Mouse (Mus musculus): Measurements from ENCODE around the gene Myo1h. TPM values are rescaled to one million over a fixed set of nuclear protein-coding genes. Genes with fewer than 3 reads are reported as not detected.
A peak's percentile ranks its signal among the peaks of the same experiment; 100 is the strongest.

Myo1h gene
- total RNA-seq, 4 experiments from 2014 or later = 2.1 to 2.6 (median 2.4) TPM

DNA sequence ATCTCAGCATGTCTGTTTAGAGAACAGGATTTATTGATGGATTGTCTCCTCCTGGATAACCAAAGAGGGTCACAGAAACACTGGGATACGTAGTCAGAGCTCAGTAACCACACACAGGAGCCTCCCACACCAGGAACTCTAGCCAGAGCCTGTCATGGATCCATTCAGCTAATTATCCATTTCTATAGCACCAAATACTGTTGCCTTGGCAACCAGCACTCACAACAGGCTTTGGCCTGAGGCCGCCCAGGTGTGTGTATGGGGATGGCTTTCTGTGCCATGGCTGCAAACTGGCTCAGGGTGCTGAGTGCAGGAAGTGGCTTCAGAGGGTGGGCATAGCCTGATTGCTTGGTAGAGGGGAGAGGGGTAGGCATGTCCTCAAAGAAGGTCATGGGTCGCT lies 1.0 kb downstream of the Myo1h start:
- DNase-seq (ENCODE audit: low spot score in 2 of 2) = peak in 1 of 2 experiments; percentile 15

DNA sequence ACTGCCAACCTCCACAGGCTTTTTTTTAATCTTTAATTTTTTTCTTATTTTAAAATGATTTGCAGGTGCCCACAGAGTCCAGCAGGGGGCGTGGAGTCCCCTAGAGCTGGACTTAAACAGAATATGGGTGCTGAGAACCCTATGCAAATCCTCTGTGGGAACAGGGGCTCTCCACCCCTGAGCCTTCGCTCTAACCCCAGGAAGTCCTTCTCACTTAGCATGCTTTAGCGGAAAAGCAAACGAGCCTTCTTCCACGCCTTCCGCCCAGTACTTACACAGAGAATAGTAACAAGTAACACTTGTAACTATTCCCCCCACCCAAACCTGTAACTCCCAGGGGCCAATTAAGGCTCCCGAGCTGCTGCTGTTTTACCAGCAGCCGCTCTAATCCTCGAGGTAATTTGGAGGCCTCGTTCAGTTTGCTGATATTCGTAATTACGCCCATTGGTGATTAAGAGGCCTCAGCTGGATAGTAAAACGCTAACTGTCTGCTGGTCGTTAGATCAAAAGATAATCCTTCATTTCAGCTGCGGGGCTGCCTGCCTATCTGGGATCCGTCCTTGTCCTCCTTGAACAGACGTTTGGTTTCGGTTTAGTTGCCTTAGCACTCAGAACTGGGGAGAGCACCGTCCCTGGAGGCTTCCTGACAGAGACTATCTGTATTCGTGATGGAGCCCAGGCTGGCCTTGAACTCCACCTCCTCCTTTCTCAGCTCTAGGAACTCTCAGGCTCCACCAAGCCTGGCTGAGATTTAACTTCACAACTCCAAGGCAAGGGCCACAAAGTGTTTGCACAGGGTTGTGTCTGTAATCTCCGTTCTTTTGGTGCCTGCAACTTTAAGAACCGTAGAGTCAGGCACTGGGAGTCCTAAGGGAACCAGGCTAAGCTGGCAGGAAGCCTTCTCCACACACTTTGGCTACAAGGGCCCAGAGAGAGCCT lies 8.0 kb downstream of the Myo1h start:
- DNase-seq (ENCODE audit: low spot score in 2 of 2) = no peak

DNA sequence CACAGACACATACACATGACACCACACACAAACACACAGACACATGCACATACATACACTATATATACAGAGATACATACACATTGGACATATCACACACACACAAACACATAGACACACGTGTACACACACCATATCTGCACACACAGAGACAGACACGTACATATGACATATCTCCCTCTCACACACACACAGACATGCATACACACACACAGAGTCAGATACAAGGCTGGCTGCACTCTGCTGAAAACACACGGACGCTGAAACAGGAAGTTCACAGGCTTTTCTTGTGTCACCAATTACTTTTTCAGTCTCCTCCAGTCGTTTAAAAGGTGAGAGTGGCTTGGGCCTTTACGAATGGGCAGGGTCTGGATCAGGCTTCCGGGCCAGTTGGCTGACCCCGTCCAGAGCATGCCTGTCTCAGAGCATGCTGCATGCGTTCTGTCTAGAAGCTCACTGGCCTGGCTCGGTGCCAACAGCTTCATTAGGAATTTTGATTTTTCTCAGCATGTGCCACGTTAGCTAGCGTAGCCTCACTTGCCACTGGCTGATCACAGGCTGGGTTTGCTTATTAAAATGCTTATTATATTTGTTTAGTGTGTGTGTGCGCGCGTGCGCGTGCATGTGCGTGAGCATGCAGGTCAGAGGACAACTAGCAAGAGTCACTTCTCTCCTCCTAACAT lies 9.4 kb downstream of the Myo1h start:
- DNase-seq (ENCODE audit: low spot score in 2 of 2) = no peak

DNA sequence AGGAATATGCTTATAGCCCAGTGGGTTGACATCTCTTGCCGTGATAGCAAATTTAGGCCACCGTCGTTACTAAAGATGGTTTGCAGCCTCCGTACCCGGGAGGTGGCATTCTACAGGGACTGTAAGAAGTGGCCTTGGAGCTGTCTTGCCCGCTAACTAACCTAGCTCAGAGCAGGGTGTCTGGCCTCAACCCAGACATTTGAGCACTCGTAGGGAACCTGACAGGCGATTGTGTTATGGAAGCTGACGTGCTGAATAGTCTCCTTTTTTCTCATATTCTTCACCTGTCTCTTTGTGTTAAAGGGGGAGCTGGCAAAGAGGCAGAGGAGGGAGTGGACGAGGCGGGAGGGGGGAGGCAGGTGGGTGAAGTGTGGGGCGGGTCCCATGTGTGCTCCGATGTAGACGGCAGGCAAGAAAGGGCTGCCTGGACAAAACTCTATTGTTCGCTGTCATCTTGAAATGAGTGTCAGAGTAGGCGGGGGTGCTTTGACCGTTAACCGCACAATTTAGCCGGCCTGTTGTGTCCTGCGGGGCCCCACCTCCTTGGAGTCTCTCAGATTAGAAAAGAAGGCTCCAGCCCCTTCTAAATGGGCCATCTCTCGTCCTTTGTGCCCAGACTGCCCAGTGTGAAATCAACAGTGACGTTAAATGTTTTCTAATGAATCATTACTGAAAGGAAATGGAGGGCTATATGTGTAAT lies 10.3 kb downstream of the Myo1h start:
- no peak for DNase-seq (ENCODE audit: low spot score in 2 of 2)

DNA sequence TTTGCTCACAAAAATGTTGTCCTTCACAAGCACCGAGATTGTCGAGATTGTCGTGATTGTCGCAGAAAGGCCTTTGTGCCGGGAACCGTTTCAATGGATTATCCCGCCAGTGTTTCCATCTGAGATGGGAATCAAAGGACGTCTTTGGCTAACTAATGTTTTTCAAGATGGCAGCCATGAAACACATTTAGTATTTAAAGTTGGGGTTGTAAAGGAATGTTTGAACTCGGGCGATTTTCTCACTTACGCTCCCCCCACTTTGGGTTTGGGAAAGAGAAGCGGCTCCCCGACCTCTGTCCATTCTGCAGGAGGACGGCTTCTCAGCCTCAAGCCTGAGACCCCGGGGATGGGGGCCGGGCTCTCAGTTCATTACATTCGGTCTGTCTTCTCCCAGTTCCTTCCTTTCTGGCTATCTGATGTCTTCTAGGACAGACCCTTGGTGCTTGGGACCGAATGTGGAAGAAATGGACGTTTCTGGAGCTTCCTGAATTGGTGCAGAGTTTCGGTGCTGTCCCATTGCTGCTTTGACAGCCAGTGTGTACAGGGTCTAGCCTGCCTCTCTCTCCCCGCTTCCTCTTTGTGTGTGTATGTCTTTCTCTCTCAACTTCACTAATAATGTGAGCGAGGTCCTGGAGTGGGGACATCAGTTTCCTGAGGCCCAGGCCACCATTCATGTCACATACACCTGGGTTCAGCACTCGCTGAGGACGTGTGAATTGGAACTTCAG lies 11.1 kb downstream of the Myo1h start:
- DNase-seq (ENCODE audit: low spot score in 2 of 2) = no peak

DNA sequence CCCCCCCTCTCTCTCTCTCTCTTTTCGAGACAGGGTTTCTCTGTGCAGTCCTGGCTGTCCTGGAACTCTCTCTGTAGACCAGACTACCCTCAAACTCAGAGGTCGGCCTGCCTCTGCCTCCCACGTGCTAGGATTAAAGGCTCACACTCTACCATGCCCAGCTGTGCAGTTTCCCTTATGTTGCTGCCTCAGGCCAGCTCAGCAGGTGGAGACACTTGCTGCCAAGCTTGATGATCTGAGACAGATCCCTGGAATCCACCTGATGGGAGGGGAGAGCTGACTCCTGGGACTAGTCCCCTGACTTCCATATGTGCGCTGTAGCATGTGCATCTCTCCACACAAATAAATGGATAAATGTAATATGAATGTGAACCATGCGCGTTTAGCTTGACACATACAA lies 14.2 kb downstream of the Myo1h start:
- DNase-seq (ENCODE audit: low spot score in 2 of 2) = no peak

DNA sequence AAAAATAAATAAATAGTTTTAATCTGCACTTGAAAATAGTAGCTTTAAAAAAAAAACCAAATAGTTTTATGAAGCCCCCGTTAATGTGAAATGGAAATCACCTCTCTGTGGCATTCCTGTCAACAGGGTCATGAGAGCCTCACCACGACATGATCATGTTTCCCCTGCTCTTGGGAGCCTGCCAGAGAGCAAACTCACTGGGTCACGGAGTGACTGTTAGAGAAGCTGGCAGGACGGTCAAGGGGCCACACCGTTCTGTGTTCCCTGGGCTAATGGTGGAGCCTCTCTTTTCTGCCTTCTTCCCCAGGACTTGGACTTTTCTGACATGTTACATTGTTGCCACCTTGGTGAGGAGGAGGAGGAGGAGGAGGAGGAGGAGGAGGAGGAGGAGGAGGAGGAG lies 17.5 kb downstream of the Myo1h start:
- DNase-seq (ENCODE audit: low spot score in 2 of 2) = no peak

DNA sequence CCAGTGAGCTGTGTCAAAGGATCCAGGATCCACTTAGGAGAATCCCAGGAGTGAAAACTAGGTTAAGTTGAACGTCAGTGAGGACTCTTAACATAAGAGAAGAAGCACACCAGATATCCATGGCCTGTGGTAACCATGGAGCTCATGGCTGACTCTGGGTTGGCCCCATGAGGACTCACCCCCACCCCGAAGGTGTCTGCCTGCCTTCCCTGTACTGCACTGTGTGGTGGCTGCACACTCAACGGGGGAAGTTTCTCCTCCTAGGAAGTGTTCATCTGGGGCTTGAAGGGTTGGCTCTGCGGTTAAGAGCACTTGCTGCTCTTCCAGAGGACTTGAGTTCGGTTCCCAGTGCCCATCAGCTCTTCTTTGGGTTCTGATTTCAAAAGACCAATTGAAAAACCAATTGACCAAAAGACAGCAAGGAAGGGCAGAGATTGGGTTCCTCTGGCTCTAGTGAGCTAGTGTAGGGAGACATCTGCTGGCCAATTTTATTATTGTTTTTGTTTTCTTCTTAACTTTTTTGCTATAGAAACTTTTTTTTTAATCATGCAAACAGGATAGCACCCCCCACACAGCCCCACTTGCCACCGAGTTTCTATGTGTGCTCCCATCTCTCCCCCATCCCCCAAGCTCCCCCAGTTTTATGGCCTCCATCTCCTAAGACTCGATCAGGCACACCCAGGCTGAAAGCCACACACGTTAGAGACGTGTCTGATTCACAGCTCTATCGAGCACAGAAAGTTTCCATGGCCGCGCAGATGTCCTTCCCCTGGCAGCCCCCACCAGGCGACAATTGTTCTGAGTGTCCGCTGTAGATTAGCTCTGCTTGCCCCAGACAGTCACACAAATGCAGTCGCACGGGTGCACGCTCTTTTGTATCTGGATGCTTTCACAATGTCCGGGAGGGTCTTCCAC lies 20.1 kb downstream of the Myo1h start:
- DNase-seq (ENCODE audit: low spot score in 2 of 2) = no peak

DNA sequence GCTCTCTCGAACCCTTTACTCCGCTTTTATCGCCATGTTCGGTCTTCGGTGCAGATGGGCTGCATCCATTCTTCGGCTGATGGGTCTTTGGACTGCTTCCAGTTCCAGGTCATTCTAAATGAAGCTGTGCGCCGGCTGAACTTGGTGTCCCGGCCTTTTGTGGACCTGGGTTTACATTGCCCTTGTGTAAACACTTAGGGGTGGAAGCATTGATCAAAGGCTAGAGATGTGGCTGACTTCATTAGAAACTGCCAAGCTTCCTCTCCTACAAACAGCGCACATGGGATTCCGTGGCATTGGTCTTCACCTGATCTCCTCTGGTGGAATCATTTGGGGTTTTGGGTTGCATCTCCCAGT lies 20.7 kb downstream of the Myo1h start:
- DNase-seq (ENCODE audit: low spot score in 2 of 2) = no peak

DNA sequence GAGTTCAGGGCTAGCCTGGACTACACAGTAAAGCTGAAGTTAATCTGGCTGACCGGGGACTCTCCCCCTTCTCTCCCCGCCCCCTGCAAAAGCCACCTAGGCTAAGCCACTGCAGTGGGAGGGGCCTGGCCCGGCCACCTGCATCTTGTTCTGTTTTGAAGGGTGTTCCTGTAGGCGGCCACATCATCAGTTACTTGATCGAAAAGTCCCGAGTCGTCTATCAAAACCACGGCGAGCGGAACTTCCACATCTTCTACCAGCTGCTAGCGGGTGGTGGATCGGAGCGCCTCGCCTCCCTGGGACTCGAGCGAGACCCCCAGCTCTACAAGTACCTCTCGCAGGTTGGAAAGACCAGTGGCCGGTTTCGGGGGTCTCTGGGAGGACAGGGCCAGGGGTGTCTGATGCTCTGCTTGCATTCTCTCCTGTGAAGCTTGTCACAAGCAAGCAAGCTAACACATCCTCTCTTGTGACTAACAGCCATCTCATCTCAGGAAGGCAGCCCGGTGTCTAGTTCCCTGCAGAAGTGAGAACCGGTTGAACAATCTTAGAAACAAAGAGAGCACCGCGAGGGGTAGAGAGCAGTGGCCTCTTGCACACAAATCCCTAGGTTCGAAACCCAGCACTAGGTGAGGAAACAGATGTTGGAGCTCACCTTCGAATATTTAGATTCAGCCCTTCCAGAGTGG lies 34.3 kb downstream of the Myo1h start:
- DNase-seq (ENCODE audit: low spot score in 2 of 2) = no peak

DNA sequence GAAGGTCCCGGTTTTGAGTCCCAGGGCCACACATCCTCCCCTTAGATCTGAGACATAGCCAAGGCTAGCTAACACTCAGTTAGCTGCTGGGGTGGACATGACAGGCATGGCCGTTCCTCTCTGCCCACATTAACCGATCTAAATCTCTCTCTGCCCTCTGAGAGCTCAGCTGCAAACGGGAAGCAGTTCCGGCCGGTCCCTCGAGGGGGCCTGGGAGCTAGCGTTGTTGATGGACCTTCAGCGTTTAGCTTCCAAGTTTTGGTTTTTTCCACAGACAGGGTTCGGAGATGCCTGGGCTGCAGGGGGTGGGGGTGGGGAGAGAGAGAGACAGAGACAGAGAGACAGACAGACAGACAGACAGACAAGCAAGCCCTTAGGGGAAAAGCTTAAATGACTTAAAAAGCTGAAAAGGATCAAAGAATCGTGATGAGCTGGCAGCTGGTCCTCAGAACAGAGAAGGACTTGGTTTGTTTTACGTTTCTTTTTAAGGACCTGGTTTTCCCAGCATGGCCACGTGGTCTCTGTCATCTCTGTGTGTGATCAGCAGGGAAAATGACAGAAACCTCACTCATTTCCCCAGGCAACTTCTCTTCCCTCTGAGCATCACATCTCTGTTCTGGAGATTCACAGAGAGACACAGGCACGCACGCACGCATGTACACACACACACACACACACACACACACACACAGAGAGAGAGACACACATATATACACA lies 35.0 kb downstream of the Myo1h start:
- no peak for DNase-seq (ENCODE audit: low spot score in 2 of 2)

DNA sequence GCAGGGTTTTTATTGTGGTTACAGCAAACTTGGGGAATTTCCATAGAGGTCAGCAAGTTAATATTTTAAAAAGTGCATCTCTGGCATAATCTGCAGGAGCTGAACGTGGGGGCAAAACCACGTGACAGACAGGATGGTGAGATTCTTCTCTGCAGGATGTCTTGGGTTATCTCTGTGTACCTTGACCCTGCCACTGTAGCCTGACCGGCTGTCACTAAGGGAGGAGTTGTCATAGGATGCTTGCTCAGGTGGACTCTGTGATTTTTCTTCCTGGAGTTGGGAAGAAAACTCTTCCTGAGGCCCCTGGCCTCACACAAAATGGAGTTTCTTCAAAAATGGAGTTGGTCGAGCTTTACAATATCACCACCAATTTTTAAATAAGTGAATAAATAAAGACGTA lies 54.0 kb downstream of the Myo1h start:
- no peak for DNase-seq (ENCODE audit: low spot score in 2 of 2)

DNA sequence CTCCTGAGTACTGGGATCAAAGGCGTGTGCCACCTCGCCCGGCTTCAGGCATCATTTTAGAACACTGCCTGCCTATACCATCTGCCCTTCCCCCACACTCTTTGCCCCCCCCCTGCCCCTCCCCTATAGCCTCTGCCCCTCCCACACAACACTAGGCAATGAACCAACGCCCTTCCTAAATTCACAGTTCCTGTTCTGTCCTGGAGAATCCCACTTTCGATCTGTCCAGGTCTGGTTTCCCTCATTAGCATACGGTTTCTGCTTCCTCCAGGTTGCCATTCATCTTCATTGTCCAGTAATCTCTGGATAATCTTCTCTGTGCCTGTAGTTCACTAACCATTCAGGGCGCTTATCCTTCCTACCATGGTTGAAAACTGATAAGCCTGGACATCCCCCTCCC lies 54.6 kb downstream of the Myo1h start:
- DNase-seq (ENCODE audit: low spot score in 2 of 2) = no peak

DNA sequence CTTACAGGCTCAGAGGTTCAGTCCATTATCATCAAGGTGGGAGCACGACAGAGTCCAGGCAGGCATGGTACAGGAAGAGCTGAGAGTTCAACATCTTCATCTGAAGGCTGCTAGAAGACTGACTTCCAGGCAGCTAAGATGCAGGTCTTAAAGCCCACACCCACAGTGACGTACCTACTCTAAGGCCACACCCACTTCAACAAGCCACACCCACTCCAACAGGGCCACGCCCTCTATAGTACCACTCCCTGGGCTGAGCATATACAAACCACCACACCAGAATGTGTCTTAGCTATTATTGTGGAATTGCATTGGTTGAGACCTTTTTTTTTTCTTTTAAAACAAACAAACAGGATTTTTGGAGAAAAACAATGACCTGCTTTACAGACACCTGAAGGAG lies 56.6 kb downstream of the Myo1h start:
- DNase-seq (ENCODE audit: low spot score in 2 of 2) = no peak

DNA sequence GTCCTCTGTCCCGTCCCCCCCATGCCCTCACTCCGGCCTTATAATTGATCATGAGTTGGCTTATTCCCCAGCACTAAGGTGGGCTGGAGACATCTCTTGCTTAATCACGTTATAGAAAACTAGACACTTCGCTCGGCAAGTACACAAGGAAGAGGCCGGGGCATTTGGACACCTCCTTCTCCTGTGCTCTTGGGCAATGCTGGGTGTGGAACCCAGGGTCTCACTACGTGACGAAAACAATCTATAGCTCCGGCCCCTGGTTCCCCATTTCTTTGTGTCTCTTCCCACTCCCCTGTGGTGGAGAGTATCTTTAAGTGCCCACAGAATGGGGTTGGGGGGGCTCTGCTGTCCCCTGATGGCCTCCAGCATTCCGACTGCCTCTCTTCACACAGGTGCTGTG lies 58.0 kb downstream of the Myo1h start:
- DNase-seq (ENCODE audit: low spot score in 2 of 2) = no peak

DNA sequence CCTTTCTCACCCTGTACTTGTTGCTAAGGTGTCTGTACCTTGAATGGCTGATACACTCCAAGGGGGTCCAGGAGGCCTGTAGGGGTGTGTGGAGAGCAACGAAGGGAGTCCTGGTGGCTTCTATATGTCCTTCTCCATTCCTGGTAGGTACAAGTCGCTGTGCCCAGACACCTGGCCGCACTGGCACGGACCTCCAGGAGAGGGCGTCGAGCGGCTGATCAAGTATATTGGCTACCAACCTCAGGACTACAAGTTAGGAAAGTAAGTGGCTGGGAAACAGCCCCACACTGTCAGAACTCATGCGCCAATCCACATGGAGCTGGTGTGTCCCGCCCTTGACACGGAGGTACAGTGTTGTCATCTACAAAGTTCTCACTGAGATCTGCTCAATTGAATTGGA lies 62.5 kb downstream of the Myo1h start:
- no peak for DNase-seq (ENCODE audit: low spot score in 2 of 2)

DNA sequence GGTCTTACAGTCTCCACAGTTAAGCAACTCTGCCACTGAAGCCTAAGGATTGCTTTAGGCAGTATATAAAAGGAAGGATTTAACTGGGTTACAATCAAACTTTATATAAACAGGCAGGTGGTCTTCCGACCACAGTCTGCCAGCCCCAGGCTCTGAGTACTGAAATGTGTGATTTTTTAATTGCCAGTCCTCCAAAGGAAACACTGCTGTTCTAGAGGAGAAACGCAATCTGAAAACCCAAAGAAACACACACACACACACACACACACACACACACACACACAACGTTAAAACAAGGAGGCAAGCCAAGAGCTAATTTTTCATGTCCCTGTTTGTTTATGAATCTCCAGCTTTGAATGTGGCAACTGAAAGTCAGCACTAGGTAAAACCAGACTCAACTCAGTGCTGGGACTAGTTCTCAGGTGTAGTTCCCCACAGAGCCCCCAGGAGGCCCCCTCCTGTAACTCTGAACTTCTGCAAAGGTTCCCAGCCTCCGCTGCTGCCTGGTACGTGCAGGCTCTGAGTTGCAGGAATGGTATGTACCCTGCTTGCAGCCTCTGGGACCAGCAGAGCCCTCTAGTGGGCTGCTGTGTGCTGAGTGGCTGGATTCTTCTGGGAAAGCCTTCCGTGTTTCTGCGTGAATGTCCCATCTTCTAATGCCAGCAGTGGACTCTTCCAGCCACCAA lies 67.4 kb downstream of the Myo1h start:
- DNase-seq (ENCODE audit: low spot score in 2 of 2) = peak; percentile 51 to 67

DNA sequence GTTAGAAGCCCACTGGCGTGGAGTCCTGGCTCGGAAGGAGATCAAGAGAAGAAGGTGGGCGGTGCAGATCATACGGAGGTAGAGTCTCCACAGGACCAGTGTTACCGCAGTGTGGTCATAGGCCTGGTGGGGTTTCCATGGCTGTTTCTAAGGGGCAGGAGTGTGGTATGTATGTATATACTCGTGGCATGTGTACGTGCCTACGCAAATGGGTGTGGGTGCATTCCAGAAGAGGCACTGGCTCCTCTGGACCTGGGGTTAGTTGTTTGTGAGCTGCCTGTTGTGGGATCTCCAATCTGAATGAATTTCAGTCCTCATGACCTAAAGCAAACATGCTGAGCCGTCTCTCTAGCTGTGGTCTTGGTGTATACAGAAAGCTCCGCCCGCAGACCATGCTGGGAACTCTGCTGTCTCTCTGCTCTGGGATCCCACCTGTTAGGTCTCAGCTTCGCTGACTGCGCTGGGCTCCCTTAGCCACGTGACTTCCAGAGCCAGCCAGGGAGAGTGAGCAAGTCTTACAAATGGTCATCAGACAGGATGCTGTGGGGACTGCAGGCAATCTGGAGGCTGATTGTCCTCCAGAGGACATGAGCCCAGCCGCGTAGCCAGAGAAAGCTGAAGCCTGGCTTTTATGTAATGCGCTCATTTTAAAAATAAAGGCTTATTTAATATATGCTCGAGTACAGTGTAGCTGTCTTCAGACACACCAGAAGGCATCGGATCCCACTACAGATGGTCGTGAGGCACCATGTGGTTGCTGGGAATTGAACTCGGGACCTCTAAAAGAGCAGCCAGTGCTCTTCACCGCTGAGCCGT lies 68.2 kb downstream of the Myo1h start:
- DNase-seq (ENCODE audit: low spot score in 2 of 2) = peak in 1 of 2 experiments; percentile 50

Data from left cerebral cortex, adult 8-10 months (tissue).